Mouse (Mus musculus) E14TG2a.4 (cell line): ENCODE measurements around the gene Bpnt1.

ENCODE experiments used
- CTCF ChIP-seq: conservative IDR thresholded peaks from 2 replicates; pipeline ENCODE4 v1.5.1; 2014; ENCODE audit warnings: low read length
- NANOG ChIP-seq: IDR thresholded peaks from 2 replicates; pipeline ENCODE4 v1.6.1; 2014; ENCODE audit warnings: borderline replicate concordance, low read length, mixed read lengths
- POU5F1 ChIP-seq: IDR thresholded peaks from 2 replicates; pipeline ENCODE4 v1.6.1; 2014; ENCODE audit warnings: low read length, borderline replicate concordance

GRCm38 (mm10) chr1:185283247-185283646, 48.7 kb upstream of the Bpnt1 start:
- TF ChIP-seq CTCF (no peak), POU5F1 (no peak), NANOG (no peak)
